Mouse (Mus musculus) stomach, postnatal 0 days (tissue): ENCODE data around the gene Clca4a.

Experiments used
- CTCF ChIP-seq: IDR thresholded peaks from 2 replicates; pipeline ENCODE4 v1.5.1; 2016; ENCODE audit warnings: antibody characterized with exemption, low read depth, mild to moderate bottlenecking, moderate library complexity
- EP300 ChIP-seq: optimal IDR thresholded peaks from 2 replicates; pipeline ENCODE3; 2016; ENCODE audit warnings: antibody characterized with exemption

DNA sequence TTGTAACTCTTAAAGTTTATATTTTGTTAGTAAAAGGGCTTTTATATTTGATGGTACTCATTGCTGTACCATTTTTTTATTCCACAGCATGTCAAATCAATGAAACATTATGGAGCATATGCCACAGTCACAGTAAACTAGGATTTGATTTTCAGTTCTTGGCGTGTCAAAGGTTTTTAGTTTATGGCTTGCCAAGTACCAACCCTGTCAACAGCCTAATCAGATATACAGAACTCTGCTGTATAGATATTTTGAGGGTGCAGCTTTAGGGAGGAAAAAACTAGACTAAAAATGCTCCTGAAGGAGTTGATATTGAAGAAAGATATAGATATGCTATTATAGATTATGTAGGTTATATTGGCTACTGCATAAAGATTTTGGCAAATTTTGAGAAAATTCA lies 5.1 kb downstream of the Clca4a start:
- TF ChIP-seq CTCF (no peak), EP300 (no peak)
